13 mouse cellular contexts compared by ENCODE assay signal in genomic region chr13:43452177-43452576, GRCm38 (mm10).
"Had no signal": no experiment of that assay in that cellular context is flagged by ENCODE, and none has a peak within 500 bp of the region (broad histone marks: within the 10 kb centered on the region; RNA-seq: fewer than 3 reads in every experiment).

No protein-coding gene starts in this region.

- H3K27me3 ChIP-seq: limb, embryonic 12.5 days; liver, embryonic 13.5 days; lung, embryonic 15.5 days; neural tube, embryonic 12.5 days had no signal

- H3K36me3 ChIP-seq: limb, embryonic 12.5 days; liver, embryonic 13.5 days; lung, embryonic 15.5 days; neural tube, embryonic 12.5 days had no signal

- ATAC-seq: intestine, postnatal 0 days; liver, postnatal 0 days had no signal

- H3K9me3 ChIP-seq: limb, embryonic 12.5 days; liver, embryonic 13.5 days; lung, embryonic 15.5 days; neural tube, embryonic 12.5 days had no signal

- H3K4me3 ChIP-seq: limb, embryonic 12.5 days; liver, embryonic 13.5 days; lung, embryonic 15.5 days; neural tube, embryonic 12.5 days had no signal

- DNase-seq: kidney, adult 8-10 months; kidney, postnatal 25 days; layer of hippocampus, adult 9-11 months; liver; liver, embryonic 13.5 days; liver, postnatal 0 days; lung, postnatal 14 days; thymus, postnatal 4 days had no signal

- H3K9ac ChIP-seq: limb, embryonic 12.5 days; liver, postnatal 0 days; lung, embryonic 15.5 days; neural tube, embryonic 12.5 days had no signal

- H3K27ac ChIP-seq: limb, embryonic 12.5 days; liver, embryonic 13.5 days; macrophage; neural tube, embryonic 12.5 days had no signal

- H3K4me2 ChIP-seq: limb, embryonic 12.5 days; liver, embryonic 13.5 days; lung, embryonic 15.5 days; neural tube, embryonic 12.5 days had no signal
